Mouse (Mus musculus) layer of hippocampus, adult 9-11 months (tissue): ENCODE data around the gene Cdc14a.

Experiments
- DNase-seq: peaks from one replicate; pipeline ENCODE4 v3.0.0; 2022

Gene Cdc14a

GRCm38 (mm10) chr3:116412954-116413724 lies 10.7 kb downstream of the Cdc14a start:
- no peak for DNase-seq

- no peak for DNase-seq
Measured at GRCm38 (mm10) chr3:116410051-116410450, 13.8 kb downstream of the Cdc14a start.

GRCm38 (mm10) chr3:116409486-116409885 lies 14.3 kb downstream of the Cdc14a start:
- DNase-seq: no peak

- no peak for DNase-seq
Measured at GRCm38 (mm10) chr3:116408856-116409255, 15.0 kb downstream of the Cdc14a start.

GRCm38 (mm10) chr3:116405516-116405915 lies 18.3 kb downstream of the Cdc14a start:
- DNase-seq: no peak

- DNase-seq: no peak
Measured at GRCm38 (mm10) chr3:116401436-116401835, 22.4 kb downstream of the Cdc14a start.

GRCm38 (mm10) chr3:116399349-116400090 lies 24.3 kb downstream of the Cdc14a start:
- DNase-seq: no peak

- no peak for DNase-seq
Measured at GRCm38 (mm10) chr3:116398543-116398942, 25.3 kb downstream of the Cdc14a start.

GRCm38 (mm10) chr3:116397976-116398375 lies 25.9 kb downstream of the Cdc14a start:
- no peak for DNase-seq

GRCm38 (mm10) chr3:116397341-116397740 lies 26.5 kb downstream of the Cdc14a start:
- DNase-seq: no peak

GRCm38 (mm10) chr3:116396571-116396970 lies 27.3 kb downstream of the Cdc14a start:
- no peak for DNase-seq

- DNase-seq: no peak
Measured at GRCm38 (mm10) chr3:116394885-116395390, 28.9 kb downstream of the Cdc14a start.

GRCm38 (mm10) chr3:116391399-116391798 lies 32.4 kb downstream of the Cdc14a start:
- no peak for DNase-seq

- DNase-seq: no peak
Measured at GRCm38 (mm10) chr3:116389500-116390470, 34.0 kb downstream of the Cdc14a start.

- DNase-seq: no peak
Measured at GRCm38 (mm10) chr3:116388808-116389207, 35.0 kb downstream of the Cdc14a start.

- DNase-seq: no peak
Measured at GRCm38 (mm10) chr3:116386886-116387285, 36.9 kb downstream of the Cdc14a start.

GRCm38 (mm10) chr3:116386342-116386741 lies 37.5 kb downstream of the Cdc14a start:
- DNase-seq: no peak

GRCm38 (mm10) chr3:116384319-116384718 lies 39.5 kb downstream of the Cdc14a start:
- DNase-seq: no peak

- DNase-seq: no peak
Measured at GRCm38 (mm10) chr3:116380319-116380718, 43.5 kb downstream of the Cdc14a start.

GRCm38 (mm10) chr3:116375442-116375841 lies 48.4 kb downstream of the Cdc14a start:
- no peak for DNase-seq

- no peak for DNase-seq
Measured at GRCm38 (mm10) chr3:116374486-116374885, 49.3 kb downstream of the Cdc14a start.

GRCm38 (mm10) chr3:116373196-116373595 lies 50.6 kb downstream of the Cdc14a start:
- no peak for DNase-seq
